Mouse (Mus musculus) left cerebral cortex, adult 18-20 months (tissue): Measurements from ENCODE around the gene Them7. TPM values are rescaled to one million over a fixed set of nuclear protein-coding genes. Genes with fewer than 3 reads are reported as not detected.
A peak's percentile ranks its signal among the peaks of the same experiment; 100 is the strongest.

ENCODE experiments used
- DNase-seq, 2 experiments: peaks; one replicate each; pipeline ENCODE4 v3.0.0; 2021 to 2022; ENCODE audit warnings: low spot score in 2 of 2, mixed read lengths in 1 of 2
- total RNA-seq, 2 experiments: library from RNA; stranded (reverse); gene quantifications; 2 replicates each; pipeline ENCODE4 v1.2.3; 2021

Gene Them7
- total RNA-seq, 2 experiments from 2014 or later = not detected

- no peak for DNase-seq
These were observed 10.2 kb downstream of the Them7 start for GRCm38 (mm10) chr2:105234278-105234677.

GRCm38 (mm10) chr2:105235380-105236115 is 11.4 kb downstream of the Them7 start:
- no peak for DNase-seq

GRCm38 (mm10) chr2:105237424-105237823 is 13.3 kb downstream of the Them7 start:
- DNase-seq = no peak

GRCm38 (mm10) chr2:105237841-105238240 is 13.7 kb downstream of the Them7 start:
- no peak for DNase-seq

- peak; percentile 37 to 40 for DNase-seq
These were observed 14.7 kb downstream of the Them7 start for GRCm38 (mm10) chr2:105238775-105239174.

GRCm38 (mm10) chr2:105240631-105241030 is 16.5 kb downstream of the Them7 start:
- no peak for DNase-seq

- no peak for DNase-seq
These were observed 18.8 kb downstream of the Them7 start for GRCm38 (mm10) chr2:105242940-105243339.

- no peak for DNase-seq
These were observed 20.6 kb downstream of the Them7 start for GRCm38 (mm10) chr2:105244733-105245132.

- no peak for DNase-seq
These were observed 27.9 kb downstream of the Them7 start for GRCm38 (mm10) chr2:105251978-105252377.

GRCm38 (mm10) chr2:105252824-105253223 is 28.7 kb downstream of the Them7 start:
- DNase-seq = no peak

- DNase-seq = no peak
These were observed 31.3 kb downstream of the Them7 start for GRCm38 (mm10) chr2:105255457-105255856.

- no peak for DNase-seq
These were observed 32.4 kb downstream of the Them7 start for GRCm38 (mm10) chr2:105256427-105257071.

- no peak for DNase-seq
These were observed 33.3 kb downstream of the Them7 start for GRCm38 (mm10) chr2:105257376-105257775.

- no peak for DNase-seq
These were observed 37.2 kb downstream of the Them7 start for GRCm38 (mm10) chr2:105261335-105261734.

- DNase-seq = no peak
These were observed 39.1 kb downstream of the Them7 start for GRCm38 (mm10) chr2:105263219-105263618.

- DNase-seq = no peak
These were observed 58.4 kb downstream of the Them7 start for GRCm38 (mm10) chr2:105282407-105283077.

- no peak for DNase-seq
These were observed 59.7 kb downstream of the Them7 start for GRCm38 (mm10) chr2:105283811-105284210.

GRCm38 (mm10) chr2:105284855-105285254 is 60.7 kb downstream of the Them7 start:
- no peak for DNase-seq

GRCm38 (mm10) chr2:105295823-105296222 is 71.7 kb downstream of the Them7 start:
- no peak for DNase-seq

GRCm38 (mm10) chr2:105298888-105299287 is 74.8 kb downstream of the Them7 start:
- no peak for DNase-seq

- no peak for DNase-seq
These were observed 77.0 kb downstream of the Them7 start for GRCm38 (mm10) chr2:105301082-105301481.

- no peak for DNase-seq
These were observed 77.4 kb downstream of the Them7 start for GRCm38 (mm10) chr2:105301531-105301930.
